Mouse (Mus musculus): ENCODE measurements around the gene Simc1.

DNA sequence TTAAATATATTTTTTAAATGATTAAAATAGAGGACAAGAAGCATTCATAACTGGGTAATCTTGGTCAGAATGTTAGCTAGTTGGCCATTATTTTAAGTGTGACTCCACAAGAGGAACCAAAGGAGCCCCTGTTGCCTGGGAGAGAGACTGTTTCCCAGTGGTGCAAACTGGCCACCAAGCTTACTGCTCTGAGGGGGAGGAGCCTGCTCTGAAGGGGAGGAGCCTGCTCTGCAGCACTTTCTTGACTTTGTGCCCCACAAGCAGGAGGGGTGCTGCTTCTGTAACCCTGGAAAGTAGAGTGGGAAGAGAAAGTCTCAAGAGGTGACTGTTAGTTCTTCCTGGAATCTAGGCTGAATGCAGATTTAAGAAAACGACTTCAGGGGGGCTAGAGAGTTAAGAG lies 65.7 kb downstream of the Simc1 start:
- TF ChIP-seq CTCF (IDR thresholded peaks at IDR 0.05; ENCODE audit: control insufficient read depth, insufficient read depth, low read length) (no peak), POLR2A (IDR thresholded peaks at IDR 0.05; ENCODE audit: borderline replicate concordance, control insufficient read depth, low read depth, low read length) (no peak)

Measured in bone marrow, adult 2 months (tissue).